Mouse (Mus musculus): Measurements from ENCODE around the gene Cyth3.

- TF ChIP-seq CTCF (conservative IDR thresholded peaks at IDR 0.05; ENCODE audit: low read length) (no peak), NANOG (IDR thresholded peaks at IDR 0.05; ENCODE audit: borderline replicate concordance, low read length) (no peak)
Measured at GRCm38 (mm10) chr5:143687589-143687988, 65.3 kb downstream of the Cyth3 start.

All from E14TG2a.4 (cell line).